Mouse (Mus musculus): ENCODE results near the gene Grin1. TPM values are rescaled to one million over a fixed set of nuclear protein-coding genes. Genes with fewer than 3 reads are reported as not detected.

Grin1 gene
- polyA plus RNA-seq, 1 experiment: not detected

DNA sequence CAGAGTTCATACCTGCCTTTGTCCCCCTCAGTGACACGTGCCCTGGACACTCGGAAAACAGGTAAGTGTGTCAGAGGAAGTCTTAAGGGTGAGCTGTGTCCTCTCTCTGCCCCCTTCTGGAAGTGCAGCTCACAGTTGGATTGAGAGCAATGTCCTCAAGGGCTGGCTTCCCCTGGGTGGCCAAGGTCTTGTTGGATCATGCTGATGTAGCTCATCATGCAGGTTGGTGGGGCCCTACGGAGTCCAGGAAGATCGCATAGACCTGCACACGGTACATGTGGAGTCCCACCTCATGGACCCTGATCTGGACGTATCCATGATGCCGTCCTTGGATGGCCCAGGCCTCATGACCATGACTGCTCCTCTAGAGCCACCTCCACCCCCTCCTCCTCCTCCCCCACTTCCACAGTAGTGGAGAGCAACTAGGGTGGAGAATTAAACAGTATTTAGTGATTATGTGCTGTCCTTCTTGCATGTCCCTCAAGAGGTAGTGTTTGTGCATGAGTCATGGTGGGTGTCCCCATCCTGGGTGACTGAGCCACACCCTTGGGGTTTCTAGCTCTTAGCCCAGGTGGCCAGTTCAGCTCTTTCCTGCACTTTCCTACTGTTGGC lies 30.1 kb downstream of the Grin1 start:
- H3K4me3 ChIP-seq (ENCODE audit: insufficient read depth, low read length): no peak overlapping the region
- H3K27ac ChIP-seq (ENCODE audit: insufficient read depth, low read depth, low read length): no peak overlapping the region
- H3K4me1 ChIP-seq (ENCODE audit: control insufficient read depth, insufficient read depth, low read length): no peaks in the 10 kb centered on the region
- TF ChIP-seq POLR2A (IDR thresholded peaks at IDR 0.05; ENCODE audit: borderline replicate concordance, low read depth, low read length) (no peak), CTCF (IDR thresholded peaks at IDR 0.05; ENCODE audit: low read depth, low read length) (no peak)

DNA sequence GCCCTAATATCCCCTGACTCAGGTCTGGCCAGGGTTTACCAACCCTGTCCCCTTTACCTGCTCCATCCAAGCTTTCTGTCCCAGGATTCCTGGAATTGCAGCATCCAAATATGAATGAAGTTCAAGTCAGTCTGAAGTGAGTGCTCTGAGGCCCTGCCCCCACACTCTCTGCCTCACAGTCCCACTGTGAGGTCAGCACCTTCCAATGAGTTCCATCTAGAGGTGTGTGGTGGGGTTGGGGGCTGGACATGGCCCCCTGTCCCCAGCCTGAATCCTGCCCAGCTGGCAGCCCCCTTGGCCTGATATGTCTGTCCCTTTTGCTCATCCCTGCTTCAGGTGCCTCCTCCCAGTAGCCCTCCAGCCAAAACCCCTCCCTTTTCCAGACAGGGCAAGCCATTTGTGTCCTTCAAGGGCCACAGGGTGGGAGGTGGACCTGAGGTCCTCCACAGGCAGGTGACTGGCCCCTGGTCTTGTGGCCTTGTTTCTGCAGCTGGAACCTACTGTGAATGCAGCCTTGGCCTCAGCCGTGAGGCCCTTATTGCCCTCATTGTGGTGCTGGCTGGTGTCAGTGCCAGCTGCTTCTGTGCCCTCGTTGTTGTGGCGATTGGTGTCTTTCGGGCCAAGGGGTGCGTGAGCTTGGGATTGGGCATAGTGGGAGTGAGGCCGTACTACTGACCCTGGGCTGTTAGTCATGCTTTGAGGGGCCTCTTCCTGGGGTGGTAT lies 30.9 kb downstream of the Grin1 start, which contains the start of gene Tmem210:
Gene Tmem210, plus strand, starts transcription at position 219 of the 723 bp plus-strand sequence.
- TF ChIP-seq CTCF (IDR thresholded peaks at IDR 0.05; ENCODE audit: low read depth, low read length) (no peak), POLR2A (IDR thresholded peaks at IDR 0.05; ENCODE audit: borderline replicate concordance, low read depth, low read length) (no peak)
- Histone ChIP-seq H3K4me3 (ENCODE audit: insufficient read depth, low read length) (no peak within 1 kb of the TSS), H3K4me1 (ENCODE audit: control insufficient read depth, insufficient read depth, low read length) (no peaks in the 10 kb centered on the region), H3K27ac (ENCODE audit: insufficient read depth, low read depth, low read length) (no peak within 1 kb of the TSS)

DNA sequence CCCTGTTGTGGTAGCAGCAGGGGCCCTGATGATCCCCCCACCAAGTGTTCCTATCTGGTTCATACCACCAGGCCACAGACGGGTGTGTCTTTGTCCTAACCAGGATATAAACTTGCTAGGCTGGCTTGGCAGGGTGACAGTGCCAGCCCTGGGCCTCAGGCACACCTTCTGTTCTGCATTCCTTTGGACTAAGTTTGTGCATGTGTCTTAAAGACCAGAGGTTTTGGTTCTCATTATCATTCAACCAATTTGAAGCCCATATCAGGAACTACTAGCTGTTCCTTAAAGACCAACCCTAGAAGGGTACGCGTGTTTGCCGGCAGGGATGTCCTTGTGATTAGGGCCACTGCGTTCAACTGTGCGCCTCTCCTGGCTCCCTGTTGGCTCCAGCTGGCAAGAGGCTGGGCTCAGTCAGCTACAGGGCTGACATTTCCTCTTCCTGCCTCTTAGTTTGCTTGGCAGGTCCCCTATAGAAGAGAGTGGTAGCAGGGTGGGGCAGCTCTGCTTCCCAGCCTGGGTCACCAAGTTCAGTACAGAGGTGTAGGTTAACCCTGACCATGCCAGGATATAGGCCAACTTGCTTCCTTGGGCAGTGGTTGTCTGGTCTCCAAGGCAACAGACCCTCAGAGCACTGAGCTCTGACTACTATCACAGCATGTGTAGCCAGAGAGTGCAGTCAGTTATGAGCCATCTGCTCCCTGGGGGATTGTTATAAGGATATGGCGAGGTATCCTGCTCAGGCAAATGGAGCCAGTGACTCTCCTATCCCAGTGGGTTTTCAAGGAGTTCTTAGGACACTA lies 31.9 kb downstream of the Grin1 start:
- Histone ChIP-seq H3K4me1 (ENCODE audit: control insufficient read depth, insufficient read depth, low read length) (no peaks in the 10 kb centered on the region), H3K27ac (ENCODE audit: insufficient read depth, low read depth, low read length) (no peak overlapping the region)

GRCm38 (mm10) chr2:25286314-25286713 lies 32.7 kb downstream of the Grin1 start:
- no peak overlapping the region for H3K27ac ChIP-seq (ENCODE audit: insufficient read depth, low read depth, low read length)
- H3K4me1 ChIP-seq (ENCODE audit: control insufficient read depth, insufficient read depth, low read length): no peaks in the 10 kb centered on the region
- no peak for TF ChIP-seq POLR2A (IDR thresholded peaks at IDR 0.05; ENCODE audit: borderline replicate concordance, low read depth, low read length)
- TF ChIP-seq CTCF (IDR thresholded peaks at IDR 0.05; ENCODE audit: low read depth, low read length): no peak
- H3K4me3 ChIP-seq (ENCODE audit: insufficient read depth, low read length): no peak overlapping the region

More for the DNA sequence above, 31.9 kb downstream of the Grin1 start:
- H3K4me3 ChIP-seq (ENCODE audit: insufficient read depth, low read length): no peak overlapping the region
- TF ChIP-seq POLR2A (IDR thresholded peaks at IDR 0.05; ENCODE audit: borderline replicate concordance, low read depth, low read length) (no peak), CTCF (IDR thresholded peaks at IDR 0.05; ENCODE audit: low read depth, low read length) (no peak)

DNA sequence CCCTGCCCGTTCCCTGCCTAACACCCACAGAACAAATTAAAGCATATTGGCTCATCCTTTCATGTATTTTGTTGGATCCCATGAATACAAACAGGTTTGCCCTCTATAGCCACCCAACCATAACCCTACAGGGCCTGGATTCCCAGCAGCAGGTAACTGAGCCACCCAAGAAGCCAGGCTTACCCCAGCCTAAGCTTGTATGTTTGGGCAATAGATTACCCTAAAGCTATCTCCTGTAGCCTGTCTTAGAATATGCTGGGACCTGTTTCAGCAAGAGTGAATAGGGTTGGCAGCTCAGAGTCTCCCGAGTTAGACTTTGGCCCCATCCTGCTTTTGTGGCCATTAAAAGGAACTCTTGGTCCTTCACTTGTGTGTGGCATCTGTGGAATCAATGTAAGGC lies 33.4 kb downstream of the Grin1 start:
- H3K4me3 ChIP-seq (ENCODE audit: insufficient read depth, low read length): no peak overlapping the region
- H3K4me1 ChIP-seq (ENCODE audit: control insufficient read depth, insufficient read depth, low read length): no peaks in the 10 kb centered on the region
- TF ChIP-seq POLR2A (IDR thresholded peaks at IDR 0.05; ENCODE audit: borderline replicate concordance, low read depth, low read length) (no peak), CTCF (IDR thresholded peaks at IDR 0.05; ENCODE audit: low read depth, low read length) (no peak)

DNA sequence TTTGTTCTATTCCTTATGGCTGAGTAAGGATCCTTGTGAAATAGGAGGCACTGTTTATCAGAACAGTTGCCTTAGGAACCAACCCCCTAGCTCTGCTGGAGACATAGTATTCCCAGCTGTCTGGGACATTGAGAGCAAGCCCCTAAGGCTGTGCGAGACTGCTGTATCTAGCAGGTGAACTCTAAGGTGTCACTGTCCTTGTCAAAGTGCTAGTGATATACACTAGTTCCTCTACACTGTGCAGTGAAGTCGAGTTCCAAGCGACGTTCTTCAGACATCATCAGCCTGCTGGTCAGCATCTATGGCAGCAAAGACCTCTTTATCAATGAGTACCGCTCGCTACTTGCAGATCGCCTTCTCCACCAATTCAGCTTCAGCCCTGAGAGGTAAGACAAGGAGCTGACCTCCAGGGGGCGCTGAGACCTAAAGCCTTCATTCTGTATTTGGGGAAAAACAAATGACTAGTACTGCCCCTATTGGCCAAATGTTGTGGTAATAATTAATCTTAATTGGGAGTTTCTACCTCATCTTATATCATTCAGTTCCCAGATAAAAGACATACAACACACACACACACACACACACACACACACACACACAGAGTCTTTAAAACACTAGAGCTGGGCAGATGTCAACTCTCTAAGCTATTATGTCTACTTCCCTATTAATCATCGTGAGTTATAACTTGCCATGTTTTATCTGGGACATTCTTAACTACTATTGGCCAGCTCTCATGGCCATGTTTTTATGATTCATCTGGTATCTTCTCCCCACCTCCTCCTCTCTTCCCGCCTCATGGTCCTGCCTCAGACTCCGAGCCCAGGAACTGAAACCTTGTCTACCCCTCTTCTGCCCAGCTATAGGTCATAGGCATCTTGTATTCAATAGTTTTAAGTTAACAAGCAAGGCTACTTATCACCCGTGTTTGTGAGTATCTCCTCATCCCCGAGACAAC lies 39.8 kb downstream of the Grin1 start:
- TF ChIP-seq POLR2A (IDR thresholded peaks at IDR 0.05; ENCODE audit: borderline replicate concordance, low read depth, low read length): no peak
- TF ChIP-seq CTCF (IDR thresholded peaks at IDR 0.05; ENCODE audit: low read depth, low read length): peak; percentile 68
- Histone ChIP-seq H3K4me1 (ENCODE audit: control insufficient read depth, insufficient read depth, low read length) (no peaks in the 10 kb centered on the region), H3K27ac (ENCODE audit: insufficient read depth, low read depth, low read length) (no peak overlapping the region), H3K4me3 (ENCODE audit: insufficient read depth, low read length) (no peak overlapping the region)

More for the DNA sequence above, 33.4 kb downstream of the Grin1 start:
- H3K27ac ChIP-seq (ENCODE audit: insufficient read depth, low read depth, low read length): no peak overlapping the region

DNA sequence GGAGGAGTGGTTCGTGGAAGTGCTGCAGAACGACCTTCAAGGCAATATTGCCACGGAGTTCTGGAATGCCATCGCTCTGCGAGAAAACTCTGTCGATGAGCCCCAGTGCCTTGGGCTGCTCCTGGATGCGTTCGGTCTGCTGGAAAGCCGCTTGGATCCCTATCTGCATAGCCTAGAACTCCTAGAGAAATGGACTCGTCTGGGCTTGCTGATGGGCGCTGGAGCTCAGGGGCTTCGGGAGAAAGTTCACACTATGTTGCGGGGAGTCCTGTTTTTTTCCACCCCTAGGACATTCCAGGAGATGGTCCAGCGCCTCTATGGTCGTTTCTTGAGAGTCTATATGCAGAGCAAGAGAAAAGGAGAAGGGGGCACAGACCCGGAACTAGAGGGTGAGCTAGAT lies 46.0 kb downstream of the Grin1 start:
- H3K27ac ChIP-seq (ENCODE audit: insufficient read depth, low read depth, low read length): no peak overlapping the region
- no peak for TF ChIP-seq CTCF (IDR thresholded peaks at IDR 0.05; ENCODE audit: low read depth, low read length)
- no peak for TF ChIP-seq POLR2A (IDR thresholded peaks at IDR 0.05; ENCODE audit: borderline replicate concordance, low read depth, low read length)
- peaks cover 10% of the 10 kb centered on the region for H3K4me1 ChIP-seq (ENCODE audit: control insufficient read depth, insufficient read depth, low read length)
- peak overlapping the region; percentile 81 for H3K4me3 ChIP-seq (ENCODE audit: insufficient read depth, low read length)

DNA sequence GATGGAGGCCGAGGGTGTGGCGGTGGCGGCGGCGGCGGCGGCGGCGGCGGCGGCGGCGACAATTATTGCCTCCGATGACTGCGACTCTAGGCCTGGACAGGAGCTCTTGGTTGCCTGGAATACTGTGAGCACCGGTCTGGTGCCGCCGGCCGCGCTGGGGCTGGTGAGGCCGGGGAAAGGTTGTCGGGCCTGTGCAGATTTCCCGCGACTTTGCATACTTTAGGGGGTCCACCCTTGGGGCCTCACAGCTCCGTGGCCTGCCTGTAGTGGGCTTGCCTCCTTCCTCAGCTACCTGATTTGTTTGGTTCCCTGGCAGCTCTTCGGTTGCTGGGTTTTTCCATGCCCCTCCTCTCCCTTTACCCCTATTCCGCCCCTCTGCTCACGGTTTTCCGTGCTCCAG lies 46.5 kb downstream of the Grin1 start:
- H3K4me3 ChIP-seq (ENCODE audit: insufficient read depth, low read length): peak overlapping the region; percentile 81
- TF ChIP-seq POLR2A (IDR thresholded peaks at IDR 0.05; ENCODE audit: borderline replicate concordance, low read depth, low read length) (0 out of 2 replicates have a peak, but pooled peaks have one; percentile 21), CTCF (IDR thresholded peaks at IDR 0.05; ENCODE audit: low read depth, low read length) (no peak)
- no peak overlapping the region; the same call in 1 of the 2 replicates for H3K27ac ChIP-seq (ENCODE audit: insufficient read depth, low read depth, low read length)
- H3K4me1 ChIP-seq (ENCODE audit: control insufficient read depth, insufficient read depth, low read length): peaks cover 11% of the 10 kb centered on the region
